Mouse (Mus musculus): Measurements from ENCODE around the gene Fam208b.
"Not testable (repeated sequence)": the region's sequence is repeated elsewhere in the genome, so short reads cannot be mapped to it uniquely, and the experiment has no call there.

Fam208b gene

GRCm38 (mm10) chr13:3563953-3564352 is 47.0 kb downstream of the Fam208b start:
- DNase-seq (ENCODE audit: low read depth, low spot score): no peak

GRCm38 (mm10) chr13:3563130-3563529 is 47.8 kb downstream of the Fam208b start:
- no peak for DNase-seq (ENCODE audit: low read depth, low spot score)

GRCm38 (mm10) chr13:3547856-3548255 is 63.1 kb downstream of the Fam208b start:
- no peak for DNase-seq (ENCODE audit: low read depth, low spot score)

- DNase-seq (ENCODE audit: low read depth, low spot score): no peak
Observed at GRCm38 (mm10) chr13:3547410-3547809, 63.5 kb downstream of the Fam208b start.

DNA sequence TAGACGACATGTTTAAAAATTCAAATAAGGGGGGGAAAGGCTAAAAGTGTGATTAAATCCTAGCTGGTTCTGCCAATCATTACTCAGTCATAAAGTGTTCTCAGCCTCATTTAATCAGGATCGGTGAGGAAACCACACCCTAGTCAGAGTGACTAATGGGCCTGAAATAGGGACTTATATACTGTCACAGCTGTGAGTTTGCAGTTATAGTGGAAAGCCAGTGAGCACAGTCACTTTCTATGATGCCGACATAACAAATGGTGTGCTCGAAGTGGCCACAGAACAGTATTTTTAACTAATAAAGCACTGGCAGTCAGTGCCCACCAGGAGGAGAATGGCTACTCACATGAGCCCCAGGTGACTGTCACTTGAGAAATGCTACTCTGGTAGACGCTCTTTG is 66.0 kb downstream of the Fam208b start:
- no peak for DNase-seq (ENCODE audit: low read depth, low spot score)

GRCm38 (mm10) chr13:3544077-3544874 is 66.6 kb downstream of the Fam208b start:
- no peak for DNase-seq (ENCODE audit: low read depth, low spot score)

DNA sequence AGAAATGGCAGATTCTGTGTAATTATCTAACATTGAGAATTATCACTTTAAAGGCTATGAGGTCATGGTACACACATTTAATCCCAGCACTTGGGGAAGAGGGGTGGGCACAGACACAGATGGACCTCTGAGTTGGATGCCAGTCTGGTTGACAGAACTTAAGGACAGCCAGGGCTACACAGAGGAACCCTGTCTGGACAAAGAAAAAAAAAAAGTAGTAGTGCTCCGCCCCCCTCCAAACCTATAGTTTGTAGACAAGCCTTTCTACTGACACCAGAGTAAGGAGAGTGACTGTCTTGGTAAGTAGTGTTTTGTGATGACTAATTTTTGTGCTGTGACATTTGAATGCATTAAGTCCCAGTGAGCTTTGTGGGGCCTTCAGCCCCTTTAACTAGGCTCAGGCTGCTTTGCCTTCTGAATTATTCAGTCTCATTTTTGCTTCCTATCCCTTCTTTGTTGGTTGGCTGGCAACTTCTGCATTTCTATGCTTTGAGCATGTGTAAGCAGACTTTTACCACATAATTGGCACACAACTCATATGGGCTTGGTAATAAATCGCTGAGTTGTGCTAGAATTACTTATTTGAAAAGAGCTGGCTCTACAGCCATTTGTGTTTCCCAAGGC is 69.6 kb downstream of the Fam208b start:
- DNase-seq (ENCODE audit: low read depth, low spot score): peak; percentile 55

- DNase-seq (ENCODE audit: low read depth, low spot score): no peak
Observed at GRCm38 (mm10) chr13:3540166-3540565, 70.7 kb downstream of the Fam208b start.

DNA sequence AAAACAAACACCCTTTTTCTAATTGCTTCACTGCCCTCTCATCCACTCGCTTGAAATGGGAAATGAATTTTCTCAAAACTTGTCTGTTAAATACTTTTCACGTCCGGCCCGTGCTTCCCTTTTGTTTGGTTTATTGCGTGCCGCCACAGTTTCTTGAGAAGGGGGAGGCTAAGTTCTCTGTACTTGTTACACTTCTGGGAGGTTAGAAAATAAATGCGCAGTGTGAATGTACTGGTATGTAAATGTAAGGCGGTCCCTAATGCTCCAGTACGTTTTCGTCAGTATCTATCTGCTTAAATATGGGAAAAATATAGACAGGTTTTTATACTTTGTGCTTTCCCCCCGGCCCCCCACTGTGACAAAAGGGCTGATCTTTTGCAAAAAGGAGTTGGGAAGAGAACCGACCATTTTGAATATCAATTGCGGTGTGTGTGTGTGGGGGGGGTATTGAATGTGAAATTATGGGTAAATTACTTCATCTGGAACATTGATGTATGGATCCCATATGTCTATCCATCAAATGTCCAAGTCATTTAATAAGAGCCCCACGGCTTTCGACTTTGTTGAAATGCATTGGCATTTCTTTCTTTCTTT is 71.8 kb downstream of the Fam208b start:
- peak; percentile 66 for DNase-seq (ENCODE audit: low read depth, low spot score)

- peak; percentile 44 for DNase-seq (ENCODE audit: low read depth, low spot score)
Observed at GRCm38 (mm10) chr13:3538223-3538968, 72.5 kb downstream of the Fam208b start.

- DNase-seq (ENCODE audit: low read depth, low spot score): peak; percentile 99
Observed at GRCm38 (mm10) chr13:3537594-3538222, 73.2 kb downstream of the Fam208b start, which contains the start of gene Gdi2. Gene Gdi2 (plus strand): TSS chr13:3538063.

GRCm38 (mm10) chr13:3534146-3534545 is 76.8 kb downstream of the Fam208b start:
- DNase-seq (ENCODE audit: low read depth, low spot score): no peak

DNA sequence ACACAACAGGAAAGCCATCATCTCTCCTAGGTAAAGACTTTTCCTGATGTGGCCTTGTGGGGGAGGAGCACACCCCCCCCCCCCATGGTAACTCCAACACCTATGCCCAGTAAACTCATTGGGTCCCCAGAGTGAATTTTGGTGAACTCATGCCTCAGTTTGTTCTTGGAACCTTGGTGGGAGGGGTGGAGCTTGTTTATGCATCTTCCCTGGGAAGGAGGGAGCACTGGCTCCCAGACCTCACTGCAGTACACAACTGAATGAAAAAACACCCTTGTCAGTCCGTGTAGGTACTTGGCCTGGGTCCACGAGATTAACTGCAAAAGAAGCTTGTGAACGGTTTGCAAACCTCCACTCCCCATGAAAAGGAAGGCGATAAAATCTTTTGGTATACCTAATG is 78.5 kb downstream of the Fam208b start:
- no peak for DNase-seq (ENCODE audit: low read depth, low spot score)

DNA sequence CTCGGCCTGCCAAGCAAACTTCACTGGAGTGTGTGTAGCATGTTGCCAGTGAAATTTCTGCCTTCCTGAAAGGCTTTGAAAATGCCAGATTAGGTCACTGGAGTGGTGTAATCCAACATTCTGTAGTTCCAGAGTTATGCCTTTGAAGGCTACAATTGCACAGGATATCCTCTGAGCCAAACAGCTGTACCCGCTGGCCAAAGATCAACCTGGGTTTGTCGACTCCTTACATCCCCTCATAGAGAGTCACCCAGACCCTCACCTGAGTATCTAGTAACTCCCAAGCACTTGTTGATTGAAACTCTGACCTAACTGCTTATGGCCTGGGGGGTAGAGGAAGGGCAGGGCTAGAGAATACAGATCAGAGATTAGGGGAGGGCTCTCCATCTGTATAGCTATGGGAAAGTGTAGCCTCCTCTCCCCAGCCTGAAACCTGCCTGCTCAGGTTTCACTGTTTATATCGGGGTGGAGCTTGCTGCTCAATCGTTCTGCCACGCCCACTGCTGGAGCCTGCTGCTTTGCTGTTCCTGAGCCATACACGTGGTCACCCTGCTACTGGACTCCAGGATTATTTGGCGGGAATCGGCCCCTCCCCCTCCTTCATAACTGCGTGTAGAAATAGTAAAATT is 79.1 kb downstream of the Fam208b start:
- peak; percentile 68 for DNase-seq (ENCODE audit: low read depth, low spot score)

DNA sequence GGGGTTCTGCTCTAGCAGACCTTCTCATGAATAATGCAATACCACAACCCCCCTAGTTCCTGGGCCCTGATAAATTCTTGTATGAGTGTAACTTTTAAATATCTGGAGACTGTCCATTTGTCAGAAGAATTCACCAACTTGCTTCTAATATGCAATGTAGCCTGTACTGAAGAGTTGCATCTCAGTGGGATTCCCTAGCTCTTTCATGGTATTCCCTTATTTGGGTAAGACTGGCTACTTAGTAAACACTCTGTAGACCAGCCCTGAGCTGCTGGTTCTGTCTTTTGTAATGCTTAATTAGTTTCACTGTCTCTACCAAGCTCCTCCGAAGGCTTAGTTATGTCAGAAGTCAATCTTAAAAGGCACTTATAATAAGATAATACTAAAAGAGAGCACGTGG is 79.7 kb downstream of the Fam208b start:
- not testable (repeated sequence) for DNase-seq (ENCODE audit: low read depth, low spot score)

- no peak for DNase-seq (ENCODE audit: low read depth, low spot score)
Observed at GRCm38 (mm10) chr13:3530451-3530850, 80.5 kb downstream of the Fam208b start.

DNA sequence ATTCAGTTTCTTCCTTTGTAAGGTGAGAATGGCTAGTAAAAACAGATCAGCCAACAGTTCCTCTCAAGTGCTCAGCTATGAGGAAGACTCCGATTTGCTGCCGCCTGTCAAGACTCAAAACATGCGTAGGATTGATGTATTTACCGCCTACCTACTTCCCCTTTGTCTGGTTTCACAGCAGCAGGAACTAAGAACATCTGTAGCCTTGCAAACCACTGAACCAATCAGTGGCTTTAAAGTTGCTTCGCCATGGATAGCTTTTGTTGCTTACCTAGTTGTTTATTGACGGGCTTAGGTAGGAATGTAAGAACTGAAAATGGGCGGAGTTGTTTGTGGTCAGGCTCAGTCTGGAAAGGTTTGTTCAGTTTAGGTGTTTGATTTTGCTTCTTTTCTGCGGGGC is 84.6 kb downstream of the Fam208b start:
- DNase-seq (ENCODE audit: low read depth, low spot score): peak; percentile 93

GRCm38 (mm10) chr13:3525611-3526051 is 85.3 kb downstream of the Fam208b start:
- DNase-seq (ENCODE audit: low read depth, low spot score): peak; percentile 83

DNA sequence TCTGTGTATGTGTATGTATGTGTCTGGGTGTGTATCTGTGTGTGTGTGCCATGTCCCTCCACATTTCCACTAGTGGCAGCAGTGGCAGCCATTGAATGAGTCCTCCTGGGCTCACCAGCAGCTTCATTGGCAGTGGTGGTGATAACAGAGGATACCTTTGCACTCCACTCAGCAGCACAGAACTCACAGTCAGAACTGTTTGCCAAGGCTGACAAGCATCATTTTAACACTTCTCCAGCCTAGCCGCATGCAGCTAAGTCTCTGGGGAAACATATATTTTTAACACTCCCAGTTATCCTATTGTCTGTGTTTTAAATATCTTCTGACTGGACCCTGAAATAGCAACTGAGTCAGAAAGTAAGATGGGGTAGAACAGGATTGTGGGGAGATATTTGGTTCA is 87.0 kb downstream of the Fam208b start:
- DNase-seq (ENCODE audit: low read depth, low spot score): no peak

DNA sequence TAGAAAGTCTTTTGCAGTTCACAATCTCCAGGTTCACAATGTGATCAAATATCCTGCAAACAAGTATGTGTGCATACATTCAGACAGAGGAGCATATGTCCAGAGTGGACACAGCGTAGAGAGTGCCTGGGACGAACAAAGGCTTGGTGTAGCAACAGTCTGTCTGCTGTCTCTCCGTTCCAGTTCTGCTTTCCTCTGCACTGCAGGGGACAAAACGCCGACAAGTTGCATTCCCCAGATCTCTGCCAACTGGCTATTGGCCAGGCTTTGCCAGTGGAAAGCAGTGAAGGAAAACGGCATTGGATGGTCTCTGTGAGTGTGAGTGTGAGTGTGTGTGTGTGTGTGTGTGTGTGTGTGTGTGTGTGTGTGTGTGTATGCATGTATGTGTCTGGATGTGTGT is 87.4 kb downstream of the Fam208b start:
- peak; percentile 52 for DNase-seq (ENCODE audit: low read depth, low spot score)

- peak; percentile 30 for DNase-seq (ENCODE audit: low read depth, low spot score)
Observed at GRCm38 (mm10) chr13:3519994-3520393, 90.9 kb downstream of the Fam208b start.

Data from A20 (cell line).